Mouse (Mus musculus) liver (tissue): ENCODE measurements at regions not wholly inside any gene's neighbourhood (a gene's known extent, or its start where the extent isn't known, plus 50 kb on each side); places are given as distances from the start of the nearest gene placed in this dataset.
"Not testable (repeated sequence)": the region's sequence is repeated elsewhere in the genome, so short reads cannot be mapped to it uniquely, and the experiment has no call there.

ENCODE experiments used
- DNase-seq: peaks from one replicate; pipeline ENCODE4 v3.0.0-alpha.2; 2020; ENCODE audit warnings: mixed read lengths

GRCm38 (mm10) chr2:108764703-108765102, 515.8 kb upstream of the Kif18a start:
- DNase-seq: no peak

- no peak for DNase-seq
Measured at GRCm38 (mm10) chr2:108766461-108766860, 514.1 kb upstream of the Kif18a start.

- DNase-seq: no peak
Measured at GRCm38 (mm10) chr2:108770383-108770782, 510.2 kb upstream of the Kif18a start.

GRCm38 (mm10) chr2:108783457-108783856, 497.1 kb upstream of the Kif18a start:
- no peak for DNase-seq

- no peak for DNase-seq
Measured at GRCm38 (mm10) chr2:108785161-108785957, 495.2 kb upstream of the Kif18a start.

- no peak for DNase-seq
Measured at GRCm38 (mm10) chr2:108789166-108789565, 491.4 kb upstream of the Kif18a start.

GRCm38 (mm10) chr2:108795145-108795544, 485.4 kb upstream of the Kif18a start:
- no peak for DNase-seq

- DNase-seq: no peak
Measured at GRCm38 (mm10) chr2:108796816-108797581, 483.5 kb upstream of the Kif18a start.

- DNase-seq: no peak
Measured at GRCm38 (mm10) chr2:108812367-108812766, 468.2 kb upstream of the Kif18a start.

GRCm38 (mm10) chr2:108813040-108813566, 467.4 kb upstream of the Kif18a start:
- DNase-seq: no peak

GRCm38 (mm10) chr2:108816579-108816978, 464.0 kb upstream of the Kif18a start:
- DNase-seq: no peak

GRCm38 (mm10) chr2:108824025-108824424, 456.5 kb upstream of the Kif18a start:
- no peak for DNase-seq

GRCm38 (mm10) chr2:108825981-108826380, 454.6 kb upstream of the Kif18a start:
- no peak for DNase-seq

- DNase-seq: peak; percentile 3
Measured at GRCm38 (mm10) chr2:108827106-108827838, 453.3 kb upstream of the Kif18a start.

- no peak for DNase-seq
Measured at GRCm38 (mm10) chr2:108827974-108828700, 452.4 kb upstream of the Kif18a start.

GRCm38 (mm10) chr2:108843855-108844254, 436.7 kb upstream of the Kif18a start:
- DNase-seq: not testable (repeated sequence)

GRCm38 (mm10) chr2:108848051-108848450, 432.5 kb upstream of the Kif18a start:
- no peak for DNase-seq

GRCm38 (mm10) chr2:108854399-108854798, 426.1 kb upstream of the Kif18a start:
- DNase-seq: no peak

- DNase-seq: no peak
Measured at GRCm38 (mm10) chr2:108877141-108877540, 403.4 kb upstream of the Kif18a start.

- DNase-seq: no peak
Measured at GRCm38 (mm10) chr2:108877676-108878075, 402.9 kb upstream of the Kif18a start.

- DNase-seq: no peak
Measured at GRCm38 (mm10) chr2:108904121-108904733, 376.3 kb upstream of the Kif18a start.

GRCm38 (mm10) chr2:108913555-108913954, 367.0 kb upstream of the Kif18a start:
- no peak for DNase-seq
